Comparison of ENCODE assay signal across 20 mouse cellular contexts in genomic region chr3:115644307-115644706, GRCm38 (mm10).
A peak's percentile ranks its signal among the peaks of the same experiment; 100 is the strongest.
DNase-seq lines count a peak whose midpoint lies in the region; ATAC-seq and TF ChIP-seq lines count a peak whose summit lies in the region.
"Had no signal": no experiment of that assay in that cellular context is flagged by ENCODE, and none has a peak within 500 bp of the region (broad histone marks: within the 10 kb centered on the region; RNA-seq: fewer than 3 reads in every experiment).

No protein-coding gene starts in this region.

- no peaks in the 10 kb centered on the region for H3K4me1 ChIP-seq in lung, postnatal 0 days (ENCODE audit: insufficient read depth, low read depth, low read length)
- peaks cover 3% of the 10 kb centered on the region; the same call in 1 of the 2 replicates for H3K4me1 ChIP-seq in bone marrow, adult 2 months (ENCODE audit: control insufficient read depth, insufficient read depth, low read length)
- H3K4me1 ChIP-seq in midbrain, embryonic 15.5 days, result peaks cover 8% of the 10 kb centered on the region
- H3K4me1 ChIP-seq: stomach, embryonic 15.5 days had no signal

- no peak overlapping the region for H3K9ac ChIP-seq in lung, postnatal 0 days (replicated peaks; ENCODE audit: low read depth)
- no peak overlapping the region for H3K9ac ChIP-seq in midbrain, embryonic 15.5 days
- H3K9ac ChIP-seq: hindbrain, embryonic 15.5 days; limb, embryonic 13.5 days; liver, embryonic 15.5 days; midbrain, embryonic 13.5 days; stomach, embryonic 15.5 days had no signal

- no peak for TF ChIP-seq POLR2A in bone marrow, adult 2 months (IDR thresholded peaks at IDR 0.05; ENCODE audit: borderline replicate concordance, control insufficient read depth, low read depth, low read length)

- no peak for ATAC-seq in lung, postnatal 0 days
- ATAC-seq in megakaryocyte progenitor cell, adult 5-6 weeks (replicated peaks; ENCODE audit: poor library complexity), result peak; percentile 20
- ATAC-seq in midbrain, embryonic 15.5 days (replicated peaks), result no peak
- ATAC-seq: intestine, postnatal 0 days; midbrain, embryonic 13.5 days had no signal

- H3K4me2 ChIP-seq in lung, postnatal 0 days (replicated peaks; ENCODE audit: low read depth, low read length), result no peak overlapping the region
- no peak overlapping the region for H3K4me2 ChIP-seq in midbrain, embryonic 15.5 days
- H3K4me2 ChIP-seq: hindbrain, embryonic 15.5 days; limb, embryonic 13.5 days; liver, embryonic 15.5 days; midbrain, embryonic 13.5 days; stomach, embryonic 15.5 days had no signal

- no peak overlapping the region for H3K27ac ChIP-seq in lung, postnatal 0 days (ENCODE audit: low read length)
- H3K27ac ChIP-seq in bone marrow, adult 2 months (ENCODE audit: control insufficient read depth, insufficient read depth, low read depth, low read length, poor library complexity), result peak overlapping the region; percentile 46
- H3K27ac ChIP-seq in midbrain, embryonic 15.5 days, result no peak overlapping the region
- H3K27ac ChIP-seq: hindbrain, embryonic 15.5 days; limb, embryonic 13.5 days; liver, embryonic 15.5 days; midbrain, embryonic 13.5 days; stomach, embryonic 15.5 days had no signal

- H3K4me3 ChIP-seq in lung, postnatal 0 days (ENCODE audit: low read depth, low read length), result no peak overlapping the region
- no peak overlapping the region for H3K4me3 ChIP-seq in bone marrow, adult 2 months (replicated peaks; ENCODE audit: control insufficient read depth, low read depth, low read length)
- H3K4me3 ChIP-seq in midbrain, embryonic 15.5 days, result no peak overlapping the region
- H3K4me3 ChIP-seq: hindbrain, embryonic 15.5 days; limb, embryonic 13.5 days; liver, embryonic 15.5 days; midbrain, embryonic 13.5 days; stomach, embryonic 15.5 days had no signal

- TF ChIP-seq EP300 in lung, postnatal 0 days (IDR thresholded peaks at IDR 0.05), result no peak

- TF ChIP-seq CTCF in lung, postnatal 0 days (IDR thresholded peaks at IDR 0.05), result no peak
- no peak for TF ChIP-seq CTCF in bone marrow, adult 2 months (IDR thresholded peaks at IDR 0.05; ENCODE audit: control insufficient read depth, insufficient read depth, low read length)

- no peaks in the 10 kb centered on the region for H3K36me3 ChIP-seq in lung, postnatal 0 days (ENCODE audit: insufficient read depth, low read length)
- H3K36me3 ChIP-seq in midbrain, embryonic 15.5 days (replicated peaks), result no peaks in the 10 kb centered on the region
- H3K36me3 ChIP-seq: hindbrain, embryonic 15.5 days; limb, embryonic 13.5 days; liver, embryonic 15.5 days; midbrain, embryonic 13.5 days; stomach, embryonic 15.5 days had no signal

- no peaks in the 10 kb centered on the region for H3K9me3 ChIP-seq in lung, postnatal 0 days (ENCODE audit: low read length)
- no peaks in the 10 kb centered on the region for H3K9me3 ChIP-seq in midbrain, embryonic 15.5 days
- H3K9me3 ChIP-seq: hindbrain, embryonic 15.5 days; limb, embryonic 13.5 days; liver, embryonic 15.5 days; midbrain, embryonic 13.5 days; stomach, embryonic 15.5 days had no signal

- peak; percentile 12 for DNase-seq in lung, postnatal 25 days (ENCODE audit: low spot score)
- DNase-seq in lung, postnatal 0 days (ENCODE audit: low spot score), result no peak
- DNase-seq in cerebellum, adult 9-11 months, result no peak
- no peak for DNase-seq in urinary bladder, postnatal 25 days (ENCODE audit: low spot score)
- DNase-seq: adrenal gland, postnatal 10 days; cerebellum, postnatal 10 days; gastrocnemius, postnatal 36 days; kidney, postnatal 14 days; lung, postnatal 4 days; retina, postnatal 1 day; right cerebral cortex, postnatal 4 days had no signal

- no peaks in the 10 kb centered on the region for H3K27me3 ChIP-seq in lung, postnatal 0 days (replicated peaks; ENCODE audit: insufficient read depth, low read length)
- no peaks in the 10 kb centered on the region for H3K27me3 ChIP-seq in midbrain, embryonic 15.5 days (replicated peaks)
- H3K27me3 ChIP-seq: hindbrain, embryonic 15.5 days; limb, embryonic 13.5 days; liver, embryonic 15.5 days; midbrain, embryonic 13.5 days; stomach, embryonic 15.5 days had no signal

- WGBS in lung, postnatal 0 days, result 72% methylated on average over 5 of the region's 5 CpGs
- 5% methylated on average over 5 of the region's 5 CpGs for WGBS in bone marrow, adult 2 months
- 88% methylated on average over 5 of the region's 5 CpGs for WGBS in midbrain, embryonic 15.5 days
